Mouse (Mus musculus) MEL (cell line): ENCODE results near the gene Per2. TPM values are rescaled to one million over a fixed set of nuclear protein-coding genes. Genes with fewer than 3 reads are reported as not detected.

Experiments
- DNase-seq: peaks from one replicate; pipeline ENCODE4 v3.0.0; 2011; ENCODE audit warnings: low read depth, low spot score
- H3K27ac ChIP-seq: 2 replicates; pipeline ENCODE4 v1.5.1; 2012; ENCODE audit warnings: low read depth, mild to moderate bottlenecking, control low read depth, low read length, moderate library complexity; ENCODE audit not compliant: control insufficient read depth
- H3K27me3 ChIP-seq, 2 experiments: fragments of 150-350 bp in 1 of 2; sonication (generic) in 1 of 2; 2 replicates each; pipeline ENCODE4 v1.6.1; 2012; ENCODE audit warnings: low read length in 2 of 2, mild to moderate bottlenecking in 2 of 2, improper control_type of control experiment in 1 of 2, moderate library complexity in 1 of 2; ENCODE audit not compliant: insufficient read depth in 2 of 2, control insufficient read depth in 1 of 2
- H3K36me3 ChIP-seq, 2 experiments: 2 replicates each; pipeline ENCODE4 v1.6.1; 2012 to 2014; ENCODE audit warnings: low read length in 2 of 2, improper control_type of control experiment in 1 of 2, inconsistent platforms in 1 of 2, mild to moderate bottlenecking in 1 of 2; ENCODE audit not compliant: insufficient read depth in 2 of 2, control insufficient read depth in 1 of 2
- H3K4me1 ChIP-seq, 2 experiments: fragments of 150-350 bp in 1 of 2; sonication (generic) in 1 of 2; 2 replicates each; pipeline ENCODE4 v1.6.1; 2012; ENCODE audit warnings: low read length in 2 of 2, improper control_type of control experiment in 1 of 2, mild to moderate bottlenecking in 1 of 2; ENCODE audit not compliant: insufficient read depth in 2 of 2, control insufficient read depth in 1 of 2
- H3K4me3 ChIP-seq, 2 experiments: fragments of 150-350 bp in 1 of 2; sonication (generic) in 1 of 2; 2 replicates each; pipeline ENCODE4 v1.5.1; 2012; ENCODE audit warnings: low read depth in 2 of 2, low read length in 2 of 2, mild to moderate bottlenecking in 2 of 2, moderate library complexity in 2 of 2, control low read depth in 1 of 2, improper control_type of control experiment in 1 of 2; ENCODE audit not compliant: control insufficient read depth in 1 of 2, insufficient read depth in 1 of 2
- H3K79me2 ChIP-seq: 2 replicates; pipeline ENCODE4 v1.6.1; 2012; ENCODE audit warnings: mild to moderate bottlenecking, low read length, moderate library complexity; ENCODE audit not compliant: control insufficient read depth, poor library complexity, insufficient read depth
- H3K9ac ChIP-seq: 2 replicates; pipeline ENCODE4 v1.6.1; 2012; ENCODE audit warnings: low read depth, mild to moderate bottlenecking, control low read depth, low read length, moderate library complexity; ENCODE audit not compliant: control insufficient read depth, poor library complexity, severe bottlenecking
- H3K9me3 ChIP-seq: fragments of 150-350 bp; sonication (generic); replicated peaks from 2 replicates; pipeline ENCODE4 v1.6.1; 2012; ENCODE audit warnings: mild to moderate bottlenecking, low read length, improper control_type of control experiment, moderate library complexity; ENCODE audit not compliant: insufficient read depth
- CHD1 ChIP-seq: IDR thresholded peaks from 2 replicates; pipeline ENCODE4 v1.6.1; 2012; ENCODE audit warnings: low read depth, mild to moderate bottlenecking, inconsistent platforms, low read length, improper control_type of control experiment
- CHD2 ChIP-seq: IDR thresholded peaks from 2 replicates; pipeline ENCODE4 v1.6.1; 2011; ENCODE audit warnings: low read length, improper control_type of control experiment
- CTCF ChIP-seq, 3 experiments: IDR thresholded peaks in 2 of 3; conservative IDR thresholded peaks in 1 of 3; 2 replicates each; pipeline ENCODE4 v1.5.1; 2011 to 2012; ENCODE audit warnings: low read length in 3 of 3, low read depth in 2 of 3, mild to moderate bottlenecking in 2 of 3, improper control_type of control experiment in 1 of 3, inconsistent platforms in 1 of 3, mixed read lengths in 1 of 3, moderate library complexity in 1 of 3; ENCODE audit not compliant: control insufficient read depth in 1 of 3, insufficient read depth in 1 of 3, poor library complexity in 1 of 3, severe bottlenecking in 1 of 3
- ELF1 ChIP-seq: IDR thresholded peaks from 2 replicates; pipeline ENCODE4 v1.6.1; 2014; ENCODE audit warnings: low read depth, mild to moderate bottlenecking, inconsistent platforms, low read length, improper control_type of control experiment, moderate library complexity
- EP300 ChIP-seq, 2 experiments: IDR thresholded peaks; 2 replicates each; pipeline ENCODE4 v1.6.1; 2011; ENCODE audit warnings: improper control_type of control experiment in 2 of 2, low read length in 2 of 2, low read depth in 1 of 2, mild to moderate bottlenecking in 1 of 2
- GABPA ChIP-seq: IDR thresholded peaks from 2 replicates; pipeline ENCODE4 v1.6.1; 2012; ENCODE audit warnings: low read depth, mild to moderate bottlenecking, inconsistent platforms, low read length, improper control_type of control experiment, moderate library complexity
- GATA1 ChIP-seq: IDR thresholded peaks from 2 replicates; pipeline ENCODE4 v1.6.1; 2011; ENCODE audit warnings: low read depth, low read length, improper control_type of control experiment
- JUND ChIP-seq: IDR thresholded peaks from 2 replicates; pipeline ENCODE4 v1.6.1; 2011; ENCODE audit warnings: low read depth, mild to moderate bottlenecking, improper control_type of control experiment, low read length
- MXI1 ChIP-seq: IDR thresholded peaks from 2 replicates; pipeline ENCODE4 v1.6.1; 2011; ENCODE audit warnings: mild to moderate bottlenecking, low read depth, low read length, improper control_type of control experiment
- MYB ChIP-seq: IDR thresholded peaks from 2 replicates; pipeline ENCODE4 v1.6.1; 2011; ENCODE audit warnings: mild to moderate bottlenecking, low read depth, low read length, improper control_type of control experiment
- MYC ChIP-seq: IDR thresholded peaks from 2 replicates; pipeline ENCODE4 v1.6.1; 2011; ENCODE audit warnings: low read depth, mild to moderate bottlenecking, low read length, improper control_type of control experiment, moderate library complexity
- NELFE ChIP-seq: IDR thresholded peaks from 2 replicates; pipeline ENCODE4 v1.6.1; 2011; ENCODE audit warnings: low read depth, low read length, improper control_type of control experiment
- NRF1 ChIP-seq: IDR thresholded peaks from 2 replicates; pipeline ENCODE4 v1.6.1; 2014; ENCODE audit warnings: low read depth, mild to moderate bottlenecking, inconsistent platforms, low read length, improper control_type of control experiment, moderate library complexity; ENCODE audit not compliant: poor library complexity, insufficient read depth, severe bottlenecking
- POLR2A ChIP-seq, 2 experiments: IDR thresholded peaks; 2 replicates each; pipeline ENCODE4 v1.6.1; 2011 to 2012; ENCODE audit warnings: low read length in 2 of 2, mild to moderate bottlenecking in 2 of 2, control low read depth in 1 of 2, improper control_type of control experiment in 1 of 2, low read depth in 1 of 2, moderate library complexity in 1 of 2; ENCODE audit not compliant: control insufficient read depth in 1 of 2, insufficient read depth in 1 of 2, poor library complexity in 1 of 2
- POLR2AphosphoS2 ChIP-seq: IDR thresholded peaks from 2 replicates; pipeline ENCODE4 v1.6.1; 2011; ENCODE audit warnings: low read length, improper control_type of control experiment
- POLR2AphosphoS5 ChIP-seq: IDR thresholded peaks from 2 replicates; pipeline ENCODE4 v1.6.1; 2012; ENCODE audit warnings: low read depth, borderline replicate concordance, mild to moderate bottlenecking, inconsistent platforms, low read length, moderate library complexity, mixed read lengths
- RAD21 ChIP-seq: IDR thresholded peaks from 2 replicates; pipeline ENCODE4 v1.6.1; 2011; ENCODE audit warnings: mild to moderate bottlenecking, low read depth, low read length, improper control_type of control experiment
- RCOR1 ChIP-seq: IDR thresholded peaks from 2 replicates; pipeline ENCODE4 v1.6.1; 2012; ENCODE audit warnings: low read depth, mild to moderate bottlenecking, inconsistent platforms, low read length, improper control_type of control experiment
- SIN3A ChIP-seq: IDR thresholded peaks from 2 replicates; pipeline ENCODE4 v1.6.1; 2012; ENCODE audit warnings: low read length, improper control_type of control experiment, inconsistent platforms
- TAL1 ChIP-seq: IDR thresholded peaks from 2 replicates; pipeline ENCODE4 v1.6.1; 2012; ENCODE audit warnings: mild to moderate bottlenecking, inconsistent platforms, low read length, moderate library complexity, mixed read lengths
- TBP ChIP-seq: IDR thresholded peaks from 2 replicates; pipeline ENCODE4 v1.8.0; 2011; ENCODE audit warnings: low read depth, low read length, improper control_type of control experiment
- TCF12 ChIP-seq: IDR thresholded peaks from 2 replicates; pipeline ENCODE4 v1.6.1; 2014; ENCODE audit warnings: low read depth, mild to moderate bottlenecking, inconsistent platforms, low read length, improper control_type of control experiment, moderate library complexity
- UBTF ChIP-seq: IDR thresholded peaks from 2 replicates; pipeline ENCODE4 v1.6.1; 2012; ENCODE audit warnings: low read depth, mild to moderate bottlenecking, inconsistent platforms, low read length, improper control_type of control experiment, moderate library complexity, borderline replicate concordance; ENCODE audit not compliant: insufficient read depth
- USF1 ChIP-seq: IDR thresholded peaks from 2 replicates; pipeline ENCODE4 v1.6.1; 2014; ENCODE audit warnings: low read depth, mild to moderate bottlenecking, inconsistent platforms, low read length, improper control_type of control experiment, moderate library complexity
- ZC3H11A ChIP-seq: IDR thresholded peaks from 2 replicates; pipeline ENCODE4 v1.6.1; 2012; ENCODE audit warnings: low read depth, mild to moderate bottlenecking, inconsistent platforms, low read length, improper control_type of control experiment
- polyA plus RNA-seq, 2 experiments: library from polyadenylated mRNA; stranded (reverse) in 1 of 2; unstranded in 1 of 2; fragments of >175 nt in 1 of 2; fragments of >200 nt in 1 of 2; gene quantifications; 2 replicates each; pipeline versions ENCODE4 v1.2.1 to v1.2.4; 2012; ENCODE audit warnings: low replicate concordance in 2 of 2, low read depth in 1 of 2; ENCODE audit not compliant: insufficient read length in 2 of 2, insufficient read depth in 1 of 2, missing spikeins in 1 of 2
- total RNA-seq: library from RNA; depleted of rRNA; stranded (reverse); fragments of 300-350 nt; gene quantifications from 2 replicates; pipeline ENCODE4 v1.2.3, GENCODE M21; 2012

Gene Per2
- total and polyA plus RNA-seq, 3 experiments: 4.3 to 8.3 TPM; not detected in 1

DNA sequence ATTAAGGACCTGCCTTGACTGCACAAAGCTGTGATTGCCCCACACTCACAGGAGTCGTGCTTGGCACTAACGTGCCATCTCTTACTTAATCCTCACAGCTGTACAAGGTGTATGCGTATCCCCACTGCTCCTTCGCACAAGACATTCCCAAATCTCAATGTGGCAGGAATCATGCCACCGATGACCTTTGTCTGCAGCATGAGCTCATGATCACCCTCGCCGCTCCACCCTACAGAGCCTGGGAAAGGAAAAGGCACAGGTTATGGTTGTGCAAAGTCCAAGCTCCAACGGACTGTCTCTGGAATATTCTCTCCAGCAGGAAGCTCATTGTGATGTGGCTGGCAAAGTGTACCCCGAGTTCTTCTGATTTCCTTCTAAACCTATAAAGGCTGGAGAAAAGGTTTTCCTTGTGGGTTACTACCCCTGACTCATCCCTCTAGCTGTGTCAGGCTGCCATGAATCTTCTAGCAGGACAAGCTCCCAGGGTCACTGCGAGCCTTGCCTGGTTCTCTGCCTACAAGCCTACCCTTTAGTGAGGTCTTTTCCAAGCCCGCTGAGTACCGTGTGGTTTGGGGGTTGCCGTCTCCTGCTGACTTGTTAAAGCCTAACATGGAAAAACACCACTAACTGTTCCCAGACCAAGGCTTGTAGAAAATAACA is 4.3 kb upstream of the Per2 start (continued):
- TF ChIP-seq MYC (no peak), RAD21 (no peak), POLR2AphosphoS2 (no peak), UBTF (no peak)

DNA sequence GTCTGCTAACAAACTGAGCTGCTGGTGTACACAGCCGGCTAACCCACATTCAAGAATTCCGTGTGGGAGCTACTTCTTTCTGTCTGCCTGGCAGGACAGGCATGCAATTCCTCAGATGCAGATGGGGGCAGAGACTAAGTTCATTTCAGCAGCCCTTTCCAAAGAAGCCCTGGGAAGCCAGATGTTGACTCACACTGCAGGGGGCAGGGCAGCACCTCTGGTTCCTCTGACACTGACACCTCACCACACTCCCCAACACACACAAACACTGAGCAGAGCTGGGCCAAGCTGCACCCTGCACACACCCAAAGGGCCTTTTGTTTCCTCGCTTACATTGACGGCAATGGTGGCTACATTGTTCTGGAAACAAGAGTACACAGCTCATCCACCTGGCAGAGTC is 1.4 kb upstream of the Per2 start:
- Histone ChIP-seq H3K27ac (no peak overlapping the region), H3K36me3 (peaks cover 0 to 6% of the 10 kb centered on the region in 2 experiments; a peak in 2 of 4 replicates), H3K9me3 (no peaks in the 10 kb centered on the region), H3K79me2 (peaks cover 3% of the 10 kb centered on the region), H3K4me1 (peaks cover 0 to 16% of the 10 kb centered on the region in 2 experiments; a peak in 3 of 4 replicates), H3K9ac (no peak overlapping the region), H3K4me3 (no peak overlapping the region), H3K27me3 (no peaks in the 10 kb centered on the region)
- DNase-seq: peak; percentile 27
- TF ChIP-seq GABPA (no peak), TAL1 (no peak), ZC3H11A (no peak), GATA1 (no peak), RCOR1 (no peak), MXI1 (no peak), UBTF (no peak), CHD1 (no peak), MYB (no peak), TCF12 (no peak), SIN3A (no peak), NELFE (no peak), POLR2A (IDR thresholded peaks at IDR 0.05; ENCODE audit: control insufficient read depth in 1 of 2, insufficient read depth in 1 of 2, low read depth in 1 of 2, low read length in 2 of 2, poor library complexity in 1 of 2) (no peak)

DNA sequence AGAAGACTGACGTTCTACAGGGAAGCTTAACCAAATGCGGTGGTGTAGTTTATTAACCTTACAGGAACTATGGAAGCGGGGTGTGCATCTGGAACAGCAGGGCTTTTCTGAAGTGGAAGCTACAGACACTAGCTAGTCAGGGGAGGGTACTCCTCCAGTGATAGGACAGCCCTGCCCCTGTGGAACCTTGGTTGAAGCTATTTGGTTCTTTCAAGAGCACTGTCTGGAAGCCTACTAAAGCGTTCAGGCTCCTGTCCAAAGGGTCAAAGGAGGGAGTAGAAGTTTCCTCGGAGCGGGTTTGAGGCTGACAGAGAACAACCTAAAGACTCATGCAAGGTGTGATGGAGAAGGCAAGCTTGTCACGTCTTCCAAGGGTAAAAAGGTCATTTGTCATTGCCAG is 945 bp upstream of the Per2 start:
- H3K27me3 ChIP-seq: no peaks in the 10 kb centered on the region
- no peak overlapping the region for H3K27ac ChIP-seq
- H3K79me2 ChIP-seq: peaks cover 3% of the 10 kb centered on the region
- peaks cover 0 to 6% of the 10 kb centered on the region in 2 experiments; a peak in 2 of 4 replicates for H3K36me3 ChIP-seq
- DNase-seq: no peak
- H3K9me3 ChIP-seq: no peaks in the 10 kb centered on the region
- peak overlapping the region; percentile 63 for H3K9ac ChIP-seq
- TF ChIP-seq UBTF (no peak), CTCF (IDR thresholded peaks at IDR 0.05 in 2 of 3, conservative IDR thresholded peaks at IDR 0.05 in 1 of 3; ENCODE audit: control insufficient read depth in 1 of 3, insufficient read depth in 1 of 3, low read depth in 2 of 3, low read length in 3 of 3, poor library complexity in 1 of 3, severe bottlenecking in 1 of 3) (no peak), EP300 (IDR thresholded peaks at IDR 0.05; ENCODE audit: low read depth in 1 of 2, low read length in 2 of 2) (no peak), CHD2 (no peak), ELF1 (no peak), MYC (no peak), USF1 (no peak), RCOR1 (no peak), POLR2AphosphoS2 (no peak), TBP (no peak), TCF12 (no peak), POLR2AphosphoS5 (no peak), NRF1 (no peak), GABPA (no peak), JUND (no peak)
- TF ChIP-seq, all 39 proteins: peak for 0
- peaks cover 0 to 16% of the 10 kb centered on the region in 2 experiments; a peak in 3 of 4 replicates for H3K4me1 ChIP-seq
- H3K4me3 ChIP-seq: peak overlapping the region; percentile 45 to 69
